Mouse (Mus musculus) CH12.LX (cell line): ENCODE data around the gene Mt3. TPM values are rescaled to one million over a fixed set of nuclear protein-coding genes. Genes with fewer than 3 reads are reported as not detected.

Source experiments
- DNase-seq: peaks from one replicate; pipeline ENCODE4 v3.0.0-alpha.2; 2013; ENCODE audit errors: extremely low read depth
- H3K27ac ChIP-seq: 2 replicates; pipeline ENCODE4 v1.5.1; 2012; ENCODE audit warnings: low read depth, mild to moderate bottlenecking, control low read depth, moderate library complexity; ENCODE audit not compliant: insufficient read depth
- H3K27me3 ChIP-seq: replicated peaks from 2 replicates; pipeline ENCODE3; 2012; ENCODE audit warnings: inconsistent platforms
- H3K36me3 ChIP-seq, 2 experiments: replicated peaks in 1 of 2; 2 replicates each; pipeline versions ENCODE3 to v1.6.1; 2012; ENCODE audit warnings: inconsistent platforms in 1 of 2, low read length in 1 of 2, mild to moderate bottlenecking in 1 of 2, mixed read lengths in 1 of 2, moderate library complexity in 1 of 2; ENCODE audit not compliant: control insufficient read depth in 1 of 2, insufficient read depth in 1 of 2
- H3K4me1 ChIP-seq, 2 experiments: 2 replicates each; pipeline ENCODE4 v1.6.1; 2012; ENCODE audit warnings: inconsistent platforms in 1 of 2, moderate library complexity in 1 of 2; ENCODE audit not compliant: insufficient read depth in 2 of 2, control insufficient read depth in 1 of 2
- H3K4me2 ChIP-seq: 2 replicates; pipeline ENCODE4 v1.6.1; 2012; ENCODE audit warnings: low read depth, mild to moderate bottlenecking, control low read depth; ENCODE audit not compliant: poor library complexity, insufficient read depth, severe bottlenecking
- H3K4me3 ChIP-seq, 3 experiments: fragments of 150-350 bp in 1 of 3; sonication (generic) in 1 of 3; replicated peaks in 1 of 3; 2 replicates each; pipeline versions ENCODE3 to v1.5.1; 2011 to 2012; ENCODE audit warnings: low read depth in 2 of 3, low read length in 2 of 3, mild to moderate bottlenecking in 2 of 3, moderate library complexity in 2 of 3, control low read depth in 1 of 3, improper control_type of control experiment in 1 of 3, inconsistent platforms in 1 of 3, mixed read lengths in 1 of 3; ENCODE audit not compliant: poor library complexity in 1 of 3
- H3K79me2 ChIP-seq: replicated peaks from 2 replicates; pipeline ENCODE4 v1.6.1; 2012; ENCODE audit warnings: mild to moderate bottlenecking, moderate library complexity; ENCODE audit not compliant: control insufficient read depth, poor library complexity, insufficient read depth, severe bottlenecking; ENCODE audit errors: extremely low read depth
- H3K9ac ChIP-seq: 2 replicates; pipeline ENCODE4 v1.6.1; 2012; ENCODE audit warnings: low read depth, mild to moderate bottlenecking, control low read depth, moderate library complexity; ENCODE audit not compliant: insufficient read depth
- H3K9me3 ChIP-seq: replicated peaks from 2 replicates; pipeline ENCODE3; 2012; ENCODE audit warnings: low read length, inconsistent platforms, mixed read lengths
- BHLHE40 ChIP-seq: IDR thresholded peaks from 2 replicates; pipeline ENCODE4 v1.6.1; 2011; ENCODE audit warnings: mild to moderate bottlenecking, low read depth, low read length, improper control_type of control experiment
- ELF1 ChIP-seq: IDR thresholded peaks from 2 replicates; pipeline ENCODE4 v1.6.1; 2014; ENCODE audit warnings: low read depth, mild to moderate bottlenecking, inconsistent platforms, low read length, improper control_type of control experiment
- EP300 ChIP-seq: IDR thresholded peaks from 2 replicates; pipeline ENCODE4 v1.6.1; 2011; ENCODE audit warnings: low read length, improper control_type of control experiment
- ETS1 ChIP-seq: conservative IDR thresholded peaks from 2 replicates; pipeline ENCODE4 v1.6.1; 2012; ENCODE audit warnings: low read depth, mild to moderate bottlenecking, inconsistent platforms, low read length, improper control_type of control experiment, moderate library complexity
- IRF4 ChIP-seq: IDR thresholded peaks from 2 replicates; pipeline ENCODE4 v1.6.1; 2014; ENCODE audit warnings: low read depth, mild to moderate bottlenecking, inconsistent platforms, low read length, improper control_type of control experiment
- JUN ChIP-seq: IDR thresholded peaks from 2 replicates; pipeline ENCODE4 v1.6.1; 2011; ENCODE audit warnings: low read depth, mild to moderate bottlenecking, low read length, improper control_type of control experiment, moderate library complexity; ENCODE audit not compliant: insufficient read depth
- JUND ChIP-seq: conservative IDR thresholded peaks from 2 replicates; pipeline ENCODE4 v1.6.1; 2011; ENCODE audit warnings: low read depth, low read length, improper control_type of control experiment
- MAFK ChIP-seq: IDR thresholded peaks from 2 replicates; pipeline ENCODE4 v1.6.1; 2011; ENCODE audit warnings: low read length, improper control_type of control experiment; ENCODE audit not compliant: insufficient replicate concordance
- MAZ ChIP-seq: IDR thresholded peaks from 2 replicates; pipeline ENCODE4 v1.6.1; 2012; ENCODE audit warnings: low read depth, mild to moderate bottlenecking, inconsistent platforms, low read length, improper control_type of control experiment, moderate library complexity
- MYC ChIP-seq: IDR thresholded peaks from 2 replicates; pipeline ENCODE4 v1.6.1; 2011; ENCODE audit warnings: low read depth, mild to moderate bottlenecking, improper control_type of control experiment, low read length
- NELFE ChIP-seq: IDR thresholded peaks from 2 replicates; pipeline ENCODE4 v1.6.1; 2011; ENCODE audit warnings: low read depth, low read length, improper control_type of control experiment
- POLR2A ChIP-seq: IDR thresholded peaks from 2 replicates; pipeline ENCODE4 v1.6.1; 2011; ENCODE audit warnings: low read depth, mild to moderate bottlenecking, improper control_type of control experiment, low read length
- RAD21 ChIP-seq: IDR thresholded peaks from 2 replicates; pipeline ENCODE4 v1.6.1; 2011; ENCODE audit warnings: low read depth, mild to moderate bottlenecking, low read length, improper control_type of control experiment, moderate library complexity
- SIN3A ChIP-seq: IDR thresholded peaks from 2 replicates; pipeline ENCODE4 v1.6.1; 2012; ENCODE audit warnings: low read length, improper control_type of control experiment, inconsistent platforms
- SMC3 ChIP-seq: IDR thresholded peaks from 2 replicates; pipeline ENCODE4 v1.6.1; 2011; ENCODE audit warnings: low read depth, low read length, improper control_type of control experiment
- TBP ChIP-seq: conservative IDR thresholded peaks from 2 replicates; pipeline ENCODE4 v1.6.1; 2011; ENCODE audit warnings: low read depth, low read length, improper control_type of control experiment
- TCF12 ChIP-seq: IDR thresholded peaks from 2 replicates; pipeline ENCODE4 v1.6.1; 2014; ENCODE audit warnings: low read depth, mild to moderate bottlenecking, inconsistent platforms, low read length, improper control_type of control experiment
- UBTF ChIP-seq: IDR thresholded peaks from 2 replicates; pipeline ENCODE4 v1.6.1; 2012; ENCODE audit warnings: low read depth, mild to moderate bottlenecking, inconsistent platforms, low read length, improper control_type of control experiment, moderate library complexity
- ZC3H11A ChIP-seq: IDR thresholded peaks from 2 replicates; pipeline ENCODE4 v1.6.1; 2012; ENCODE audit warnings: low read depth, mild to moderate bottlenecking, inconsistent platforms, low read length, improper control_type of control experiment
- ZNF384 ChIP-seq: IDR thresholded peaks from 2 replicates; pipeline ENCODE4 v1.6.1; 2012; ENCODE audit warnings: low read depth, low read length, improper control_type of control experiment, inconsistent platforms
- dilution Hi-C: fragments of 300-500 bp; cut with MboI; formaldehyde crosslinking; loops from 2 replicates; pipeline ENCODE4 v1.14.3; 2020; ENCODE audit warnings: low sequenced_read_pairs; ENCODE audit not compliant: extremely low pct_unique_long_range_greater_than_20kb, extremely low pct_ligation_motif_present
- in situ Hi-C: fragments of 300-500 bp; cut with MboI; formaldehyde crosslinking; loops from 3 replicates; pipeline ENCODE4 v1.14.3; 2019; ENCODE audit warnings: low sequenced_read_pairs, low pct_ligation_motif_present, low pct_unique_long_range_greater_than_20kb, mixed read lengths
- polyA plus RNA-seq: library from polyadenylated mRNA; unstranded; fragments of >175 nt; gene quantifications from 2 replicates; pipeline ENCODE4 v1.2.1, GENCODE M21; 2012; ENCODE audit warnings: low read depth; ENCODE audit not compliant: insufficient read length
- total RNA-seq, 2 experiments: library from RNA; depleted of rRNA; stranded (reverse); fragments of 300-350 nt in 1 of 2; fragments of >200 nt in 1 of 2; gene quantifications; 2 replicates each; pipeline ENCODE4 v1.2.3; 2012 to 2014

Mt3 gene
- total and polyA plus RNA-seq, 3 experiments = 1.9 to 20.6 TPM; not detected in 1

DNA sequence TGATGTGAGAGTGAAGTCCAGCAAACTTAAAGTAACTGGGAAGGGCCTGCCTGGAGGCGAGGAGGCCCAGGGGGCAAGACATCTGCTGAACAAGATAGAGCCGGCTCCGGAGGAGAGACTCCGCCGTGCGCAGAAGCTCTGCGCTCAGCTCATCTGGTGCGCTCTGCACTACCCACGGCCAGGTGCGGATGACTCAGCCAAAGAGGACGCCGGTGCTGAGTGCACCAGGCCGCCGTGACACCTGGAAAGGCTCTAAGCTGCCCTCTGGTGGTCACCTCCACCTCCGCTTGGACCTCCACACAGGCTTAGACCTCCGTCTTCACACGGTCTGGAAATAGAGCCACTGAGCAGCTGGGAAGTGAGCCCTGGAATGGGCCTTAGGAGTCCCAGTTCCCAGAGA is 34.1 kb downstream of the Mt3 start (continued):
- TF ChIP-seq NELFE (peak; percentile 72; the same call in 1 of the 2 replicates), MAFK (peak; percentile 92), ETS1 (peak; percentile 70), UBTF (no peak; the same call in 1 of the 2 replicates), POLR2A (peak; percentile 60; the same call in 1 of the 2 replicates), JUND (0 out of 2 replicates have a peak, but pooled peaks have one; percentile 54), BHLHE40 (peak; percentile 60), RAD21 (peak; percentile 59)

DNA sequence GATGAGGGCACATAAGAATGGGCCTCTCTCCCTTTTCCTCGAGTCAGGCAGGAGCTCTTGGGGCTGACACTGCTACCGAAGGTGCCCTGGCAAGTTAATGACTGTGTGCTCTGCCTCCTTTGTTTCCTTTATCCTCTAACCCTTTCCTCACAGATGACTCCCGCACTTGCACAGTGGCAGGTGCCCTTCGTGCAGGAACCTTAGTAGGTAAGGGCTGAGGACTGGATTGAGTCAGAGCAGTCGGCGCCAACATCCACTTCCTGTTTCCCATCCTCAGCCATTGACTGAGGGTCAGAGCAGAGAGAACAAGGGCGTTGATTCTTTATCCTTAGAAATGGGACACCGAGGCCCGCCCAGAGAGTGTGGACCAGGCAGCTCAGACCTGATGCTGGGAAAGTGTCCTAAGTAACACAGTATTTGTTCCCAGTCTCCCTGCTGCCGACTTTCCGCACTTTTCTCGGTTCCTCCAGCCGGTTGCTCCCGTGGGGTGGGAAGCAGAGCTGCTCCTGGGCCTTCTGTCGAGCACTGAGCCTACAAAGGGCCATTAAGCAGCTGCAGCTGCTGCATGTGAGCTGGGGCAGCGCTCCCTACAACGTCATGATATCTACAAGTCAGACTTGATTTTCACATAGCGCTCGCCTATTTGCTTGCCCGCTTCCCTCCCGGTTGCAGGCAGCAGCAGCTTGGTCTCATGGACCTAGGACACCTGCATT is 35.0 kb downstream of the Mt3 start:
- H3K9me3 ChIP-seq = no peaks in the 10 kb centered on the region
- no peaks in the 10 kb centered on the region for H3K79me2 ChIP-seq
- H3K27ac ChIP-seq = peak overlapping the region; percentile 80
- no peak overlapping the region for H3K4me3 ChIP-seq
- TF ChIP-seq ZC3H11A = no peak
- no peak for TF ChIP-seq JUN
- TF ChIP-seq NELFE = no peak
- TF ChIP-seq JUND = no peak
- no peak for TF ChIP-seq SMC3
- TF ChIP-seq ELF1 = peak; percentile 60
- TF ChIP-seq MAFK = no peak
- peak; percentile 41; the same call in 1 of the 2 replicates for TF ChIP-seq POLR2A
- TF ChIP-seq SIN3A = no peak
- 0 out of 2 replicates have a peak, but pooled peaks have one; percentile 26 for TF ChIP-seq TBP
- TF ChIP-seq ETS1 = no peak
- no peak for TF ChIP-seq MYC
- peak; percentile 68 for TF ChIP-seq IRF4
- peak; percentile 57; the same call in 1 of the 2 replicates for TF ChIP-seq TCF12
- no peak for TF ChIP-seq ZNF384
- no peak for TF ChIP-seq MAZ
- no peak for TF ChIP-seq RAD21
- 0 out of 2 replicates have a peak, but pooled peaks have one; percentile 31 for TF ChIP-seq EP300
- H3K36me3 ChIP-seq = no peaks in the 10 kb centered on the region
- dilution Hi-C loops (no loop called here), in situ Hi-C loops (loop anchor here (25.0 kb wide), 1 partner anchor 500 kb away; no protein-coding TSS in a partner anchor)
- peaks cover 41% of the 10 kb centered on the region for H3K27me3 ChIP-seq
- DNase-seq = peak; percentile 52
- H3K4me1 ChIP-seq = peaks cover 38 to 53% of the 10 kb centered on the region in 2 experiments
- peak overlapping the region; percentile 52 for H3K9ac ChIP-seq
- peak overlapping the region; percentile 50; the same call in 1 of the 2 replicates for H3K4me2 ChIP-seq
